Mouse (Mus musculus) kidney, adult 11 months (tissue): ENCODE measurements around the gene Mrpl39.
A peak's percentile ranks its signal among the peaks of the same experiment; 100 is the strongest.

ENCODE experiments used
- DNase-seq: peaks from one replicate; pipeline ENCODE4 v3.0.0; 2022

Gene Mrpl39

DNA sequence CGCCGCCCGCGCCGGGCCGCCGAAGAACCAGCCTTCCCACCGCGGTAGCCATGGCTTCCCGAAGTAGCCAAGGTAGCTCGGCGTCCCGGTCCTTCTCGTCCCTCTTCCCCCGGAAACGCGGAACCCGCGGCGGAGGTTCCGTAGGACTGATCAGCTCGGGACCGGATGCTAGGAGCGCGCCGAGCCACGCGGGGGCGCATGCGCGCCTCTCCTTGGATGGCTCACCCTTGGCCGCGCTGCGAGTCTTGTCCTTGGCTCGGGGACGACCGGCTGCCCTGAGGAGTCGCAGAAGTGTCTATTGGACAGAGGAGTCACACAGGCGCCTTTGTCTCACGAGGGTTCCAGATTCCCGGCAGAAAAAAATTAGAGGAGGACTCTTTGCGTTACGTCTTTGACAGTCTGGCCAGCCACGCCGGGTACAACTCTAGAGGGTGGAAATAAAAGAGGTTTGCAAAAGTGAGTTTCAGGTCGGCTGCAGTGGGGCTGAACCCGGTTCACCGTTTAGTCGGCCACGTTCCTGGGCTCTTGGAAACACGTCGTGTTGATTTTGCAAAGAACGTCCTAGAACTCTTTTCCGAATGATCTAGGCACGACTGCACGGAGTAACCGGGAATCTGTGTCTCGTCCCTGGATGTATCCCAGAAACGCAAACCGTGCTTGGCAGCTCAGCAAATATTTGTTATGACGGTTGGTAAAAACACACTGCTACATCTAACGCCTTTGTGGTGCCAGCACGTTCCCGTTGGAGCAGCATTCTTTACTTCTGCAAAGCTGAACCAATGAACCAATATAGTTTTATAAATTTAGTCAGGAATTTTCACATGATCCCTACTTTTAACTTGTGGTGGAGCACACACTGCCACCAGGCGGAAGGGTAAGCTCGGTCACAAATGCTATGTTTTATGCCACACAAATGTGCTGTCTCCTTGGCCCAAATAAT is at the start of gene Mrpl39:
Gene Mrpl39 (minus strand): TSS at position 577 of the 940 bp plus-strand sequence.
- DNase-seq = peak; percentile 93

DNA sequence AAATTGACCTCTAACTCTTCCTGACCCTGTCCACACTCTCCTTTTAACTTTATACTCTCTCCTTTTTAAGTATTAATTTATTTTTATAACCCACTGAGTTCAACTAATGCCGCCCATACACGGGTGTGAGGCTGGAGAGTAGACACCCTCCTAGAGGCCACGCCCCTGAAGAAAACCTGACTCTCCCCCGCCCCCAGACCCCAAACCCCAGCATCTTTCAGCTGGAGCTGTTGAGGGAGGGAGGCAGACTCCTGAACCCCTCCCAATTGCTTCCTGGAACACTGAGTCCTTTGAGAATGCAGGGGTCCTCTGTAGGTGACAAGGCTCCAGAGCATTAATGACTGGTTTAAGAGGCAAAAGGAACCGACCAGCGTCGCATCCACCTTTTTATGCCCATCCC is 49.4 kb upstream of the Mrpl39 start:
- DNase-seq = no peak

DNA sequence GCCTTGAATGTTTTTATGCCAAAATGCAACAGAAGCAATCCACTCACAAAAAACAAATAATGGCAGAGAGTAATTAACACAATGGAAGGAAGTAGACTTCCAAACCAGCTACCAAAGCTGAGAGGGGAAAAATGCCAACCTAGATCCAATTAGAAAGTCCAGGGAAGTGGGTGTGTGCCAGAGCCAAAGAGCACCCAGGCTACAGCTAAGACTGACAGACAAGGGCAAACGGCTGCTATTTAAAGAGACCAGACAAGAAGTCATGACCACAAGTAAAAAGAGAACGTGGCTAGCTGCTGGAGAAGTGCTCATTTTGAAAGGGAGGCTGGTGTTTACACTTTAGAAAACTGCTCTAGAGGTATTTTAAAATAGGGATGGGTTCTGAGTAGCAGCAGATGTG is 47.7 kb upstream of the Mrpl39 start:
- no peak for DNase-seq

DNA sequence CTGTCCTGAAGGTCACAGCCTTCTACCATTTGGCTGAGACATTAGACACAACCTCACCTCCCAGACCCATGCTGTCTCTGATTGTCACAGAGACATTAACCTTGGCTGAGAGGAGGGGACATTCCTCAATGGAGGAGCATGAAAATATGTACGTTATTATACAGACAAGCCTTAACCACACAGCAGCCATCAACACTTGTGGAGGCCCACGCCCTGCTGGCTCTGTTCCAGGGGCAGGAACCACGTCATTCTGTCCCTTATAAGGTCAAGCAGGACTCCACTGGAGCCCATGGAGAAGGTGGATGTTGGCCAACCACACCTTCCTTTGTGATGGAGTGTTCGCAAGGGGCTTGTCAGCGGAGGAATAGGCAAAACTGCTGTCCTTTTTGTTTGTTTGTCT is 44.2 kb upstream of the Mrpl39 start:
- no peak for DNase-seq

DNA sequence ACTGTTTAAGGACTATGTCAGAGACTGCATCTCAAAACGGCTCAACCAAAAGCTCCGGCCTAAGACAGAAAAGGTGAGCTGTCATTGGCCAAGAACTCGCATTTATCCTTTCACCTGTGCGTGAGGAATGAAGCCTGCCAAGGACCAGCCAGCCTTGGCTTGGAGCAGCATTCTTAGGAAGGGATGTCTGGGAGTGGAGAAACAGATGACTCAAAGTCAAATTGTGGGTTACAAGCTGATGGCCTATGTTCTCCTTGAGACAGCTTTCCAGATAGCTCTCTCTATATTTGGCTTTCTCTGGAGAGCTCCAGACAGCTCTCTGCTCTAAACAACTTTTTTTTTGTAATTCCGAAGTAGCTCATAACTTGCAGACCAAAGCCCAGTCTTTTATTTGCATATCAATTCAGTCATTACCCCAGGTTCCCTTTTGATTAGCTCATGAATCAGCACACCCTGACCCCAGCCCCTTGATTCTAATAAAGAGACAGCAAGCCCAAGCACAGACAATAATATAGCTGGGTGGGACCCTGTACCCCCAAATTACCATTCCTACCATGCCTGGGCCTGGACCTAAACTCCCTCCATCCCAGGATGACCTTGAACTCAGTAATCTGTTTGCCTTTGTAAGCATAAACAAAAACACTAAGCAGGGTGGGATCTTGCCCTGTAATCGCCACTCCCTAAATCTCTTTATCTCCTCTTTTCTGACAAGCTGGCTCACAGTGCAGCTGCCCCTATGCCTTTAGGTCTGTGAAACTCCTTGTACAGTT is 43.5 kb upstream of the Mrpl39 start:
- no peak for DNase-seq

DNA sequence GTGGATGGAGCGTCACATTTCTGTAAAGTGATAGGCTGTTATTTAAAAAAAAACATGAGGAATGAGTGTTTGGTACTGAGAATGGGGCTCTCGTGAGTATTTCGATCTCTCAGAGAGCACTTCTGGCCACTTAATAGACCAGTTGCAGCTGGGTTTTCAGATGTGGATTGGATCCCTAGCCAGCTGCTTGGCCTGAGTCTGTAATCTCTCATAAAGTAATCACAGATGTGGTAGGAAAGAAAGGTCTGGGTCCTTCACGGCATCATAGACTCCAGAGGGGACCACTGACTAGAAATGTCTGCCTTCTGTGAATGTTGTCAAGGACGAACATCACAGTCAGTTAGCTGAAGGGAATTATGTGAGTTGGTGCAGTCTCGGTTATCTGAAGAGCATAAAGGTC is 42.9 kb upstream of the Mrpl39 start:
- no peak for DNase-seq

DNA sequence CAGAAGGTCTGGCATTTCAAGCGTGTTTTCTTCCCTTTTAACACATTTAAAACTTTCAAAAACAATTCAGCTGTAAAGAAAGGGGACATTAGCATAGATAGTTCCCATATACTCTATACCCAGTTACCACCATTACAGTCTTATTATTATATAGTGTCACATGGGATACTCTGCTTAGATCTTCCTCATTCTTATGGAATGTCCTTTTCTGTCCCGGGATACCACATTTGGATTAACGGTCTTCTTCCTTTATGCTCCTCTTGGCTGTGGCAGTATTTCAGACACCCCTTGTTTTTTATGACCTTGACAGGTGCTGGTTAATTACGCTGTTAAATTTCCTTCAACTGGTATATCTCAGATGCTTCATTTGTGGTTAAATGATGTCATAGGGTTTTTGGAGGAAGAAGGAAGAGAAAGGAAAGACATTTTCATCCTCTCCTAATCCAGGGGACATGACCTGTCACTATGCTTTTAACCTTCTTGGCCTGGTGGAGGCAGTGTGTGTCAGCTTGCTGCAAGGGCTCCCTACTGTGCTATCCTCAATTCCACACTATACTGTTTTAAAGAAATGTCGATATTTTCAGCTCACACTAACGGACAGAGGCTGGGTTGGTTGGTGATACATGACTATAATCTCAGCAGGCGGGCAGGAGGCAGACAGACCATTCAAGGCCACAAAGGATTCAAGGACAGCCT is 40.7 kb upstream of the Mrpl39 start:
- DNase-seq = no peak

DNA sequence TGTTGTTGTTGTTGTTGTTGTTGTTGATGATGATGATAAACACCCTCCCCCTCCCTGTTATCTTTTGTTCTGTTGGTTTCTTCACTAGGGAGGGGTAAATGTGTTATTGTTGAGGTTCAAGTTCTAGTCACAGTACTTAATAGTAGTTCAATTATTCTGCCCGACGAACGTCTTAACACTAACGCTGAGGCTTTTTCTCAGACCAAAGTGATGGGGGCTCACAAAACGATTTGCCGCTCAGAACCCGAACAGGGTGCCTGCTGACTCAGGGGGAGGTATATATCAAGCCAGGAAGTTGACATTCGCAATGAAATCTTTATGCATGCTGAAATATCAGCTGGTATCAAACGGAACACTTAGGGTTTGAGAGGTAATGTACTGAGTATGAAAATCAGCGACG is 39.8 kb upstream of the Mrpl39 start:
- DNase-seq = no peak

DNA sequence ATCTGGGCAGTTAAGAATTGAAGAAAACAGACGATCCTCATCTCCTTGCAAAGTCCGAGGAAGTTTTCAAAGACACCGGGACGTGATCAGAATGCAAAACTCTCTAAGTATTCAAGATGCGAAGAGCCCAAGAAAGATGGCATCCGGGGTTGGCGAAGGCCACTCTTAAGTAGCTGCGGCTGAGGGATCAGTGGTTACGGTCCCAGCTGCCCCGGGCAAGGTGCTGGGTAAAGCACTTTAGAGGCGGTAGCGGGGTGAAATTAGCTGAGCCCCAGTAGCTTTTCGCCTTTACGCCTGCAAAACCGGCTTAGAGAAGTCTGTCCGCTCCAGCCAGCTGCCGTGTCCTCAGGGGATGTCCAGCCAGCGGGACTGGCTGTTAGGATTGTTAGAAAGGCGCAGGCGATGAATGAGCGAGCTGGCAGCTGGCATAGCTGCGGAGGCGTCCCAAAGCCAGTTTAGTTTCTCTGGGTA is 39.3 kb upstream of the Mrpl39 start:
- peak; percentile 9 for DNase-seq

DNA sequence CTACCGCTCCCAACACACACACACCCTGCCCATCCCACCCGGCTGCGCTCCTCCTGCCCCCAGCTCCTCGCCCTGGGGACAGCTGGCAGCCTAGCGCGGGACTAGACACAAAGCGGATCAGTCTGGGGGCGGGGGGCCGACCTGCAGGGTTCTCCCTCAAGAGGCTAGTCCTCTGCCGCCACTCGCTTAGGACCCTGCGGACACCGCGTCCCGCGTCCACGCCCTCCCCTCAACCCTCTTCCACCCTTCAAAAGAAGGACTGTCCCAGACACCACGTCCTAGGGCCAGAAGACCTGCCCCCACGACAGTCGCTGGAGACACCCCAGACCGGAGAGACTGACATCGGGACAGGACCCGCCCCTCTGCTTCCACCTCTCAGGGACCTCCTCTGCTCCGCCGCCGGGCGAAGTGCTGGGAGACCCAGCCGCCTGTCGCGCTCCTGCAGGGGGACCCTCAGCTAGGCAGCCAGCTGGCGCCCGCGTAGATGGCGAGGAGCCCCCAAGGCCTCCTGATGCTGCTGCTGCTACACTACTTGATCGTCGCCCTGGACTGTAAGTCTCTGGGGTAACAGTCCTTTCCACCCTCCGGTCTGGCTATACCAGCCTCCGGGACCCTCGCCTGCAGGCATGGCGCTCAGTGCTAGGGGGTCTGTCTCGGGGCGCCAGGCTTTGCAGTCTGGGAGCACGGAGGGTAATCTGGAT is 38.6 kb upstream of the Mrpl39 start, which contains the start of gene Jam2:
Gene Jam2 (plus strand): TSS at position 121 of the 701 bp plus-strand sequence.
- DNase-seq = peak; percentile 44

DNA sequence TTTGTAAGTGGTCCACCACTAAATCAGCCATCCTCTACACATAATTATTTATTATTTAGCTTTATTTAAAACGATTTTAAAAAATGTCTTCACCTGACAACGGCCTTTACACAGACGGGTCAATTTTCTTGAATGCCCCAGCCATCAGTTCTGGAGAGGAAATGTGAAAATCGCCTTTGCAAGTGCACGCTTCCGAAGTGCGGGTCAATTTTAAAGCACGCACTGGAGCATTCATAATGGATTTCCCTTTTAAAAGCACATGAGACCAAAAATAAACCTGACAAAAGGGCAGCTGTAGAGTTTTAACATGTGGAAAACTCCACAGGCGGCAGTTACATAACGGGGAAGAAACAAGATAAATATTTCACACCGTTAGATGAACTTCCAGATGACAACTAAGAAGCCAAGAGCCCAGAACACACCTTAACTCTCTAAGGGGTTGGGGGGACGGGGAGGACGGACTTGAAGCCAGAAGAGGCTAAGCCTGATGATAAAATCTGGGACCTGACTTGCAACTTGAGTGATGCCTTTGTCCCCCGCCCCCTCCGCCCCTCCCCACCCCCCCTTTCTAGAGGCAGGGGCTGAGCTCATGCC is 37.8 kb upstream of the Mrpl39 start:
- no peak for DNase-seq

DNA sequence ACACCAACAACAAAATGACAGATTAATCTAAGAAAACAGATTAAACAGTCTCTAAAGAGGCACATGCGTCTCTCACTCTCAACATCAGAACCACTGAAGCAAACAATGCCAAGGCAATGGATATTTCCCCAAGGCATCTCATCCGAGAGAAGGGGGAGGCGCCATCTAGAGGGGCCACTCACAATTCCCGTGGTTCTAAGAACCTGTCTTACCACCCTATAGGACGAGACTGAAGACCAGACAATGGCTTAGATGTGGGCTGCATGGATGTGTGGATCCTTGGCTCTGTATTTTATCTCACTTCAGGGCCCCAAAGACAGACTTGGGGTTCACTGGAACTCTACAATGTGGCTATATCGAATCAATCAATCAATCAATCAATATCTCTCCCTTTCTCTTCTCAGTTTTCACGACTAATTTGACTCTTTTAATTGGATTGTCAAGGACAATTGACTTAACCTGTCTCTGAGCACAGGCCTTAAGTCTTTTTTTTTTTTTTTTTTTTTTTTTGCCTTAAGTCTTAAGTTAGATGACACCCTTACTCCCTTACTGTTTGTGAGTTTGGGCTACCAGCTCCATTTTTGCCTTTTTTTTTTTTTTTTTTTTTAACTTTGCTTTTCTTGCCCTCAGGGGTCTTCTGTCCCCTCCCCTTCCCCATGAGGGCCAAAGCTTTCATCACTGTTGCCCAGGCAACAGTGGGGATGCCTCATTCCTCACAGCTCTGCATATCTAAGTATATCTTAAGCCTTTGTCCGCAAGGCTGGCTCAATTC is 37.1 kb upstream of the Mrpl39 start:
- DNase-seq = no peak

DNA sequence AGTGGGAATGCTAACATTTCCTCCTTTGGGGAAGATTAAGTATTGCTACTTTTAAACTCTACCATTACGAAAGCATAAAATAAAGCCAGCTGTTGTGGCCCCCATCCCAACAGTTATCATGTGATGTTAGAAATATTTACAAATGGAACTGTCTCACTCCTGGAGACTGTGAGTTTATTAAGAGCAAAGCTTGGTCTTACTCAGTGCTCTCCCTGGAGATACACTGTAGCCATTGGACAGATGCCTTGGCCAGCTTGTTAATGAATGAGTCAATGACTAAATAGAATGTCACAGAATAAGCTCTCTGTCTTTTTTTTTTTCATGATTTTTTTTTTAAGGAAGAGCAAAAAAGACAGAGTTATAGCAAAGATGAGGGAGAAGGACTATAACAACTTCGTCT is 35.9 kb upstream of the Mrpl39 start:
- no peak for DNase-seq

DNA sequence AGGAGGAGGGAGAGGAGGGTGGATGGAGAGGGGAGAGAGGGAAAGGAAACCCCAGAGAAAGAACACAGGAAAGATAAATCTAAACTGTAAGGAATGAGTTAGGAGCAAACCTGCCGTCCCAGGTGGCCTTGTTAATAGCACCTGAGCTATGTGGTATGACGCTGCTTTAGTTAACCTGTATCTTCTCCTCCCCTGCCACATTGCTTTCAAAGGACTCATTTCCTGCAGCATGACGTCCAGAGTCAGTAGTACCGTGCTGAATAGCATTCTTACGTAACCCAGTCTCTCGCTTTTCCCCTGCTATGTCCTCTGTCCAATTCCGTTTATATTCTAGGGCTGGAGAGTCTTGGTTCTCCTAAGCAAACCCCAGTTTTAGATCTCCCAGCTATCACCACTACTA is 35.3 kb upstream of the Mrpl39 start:
- DNase-seq = no peak

DNA sequence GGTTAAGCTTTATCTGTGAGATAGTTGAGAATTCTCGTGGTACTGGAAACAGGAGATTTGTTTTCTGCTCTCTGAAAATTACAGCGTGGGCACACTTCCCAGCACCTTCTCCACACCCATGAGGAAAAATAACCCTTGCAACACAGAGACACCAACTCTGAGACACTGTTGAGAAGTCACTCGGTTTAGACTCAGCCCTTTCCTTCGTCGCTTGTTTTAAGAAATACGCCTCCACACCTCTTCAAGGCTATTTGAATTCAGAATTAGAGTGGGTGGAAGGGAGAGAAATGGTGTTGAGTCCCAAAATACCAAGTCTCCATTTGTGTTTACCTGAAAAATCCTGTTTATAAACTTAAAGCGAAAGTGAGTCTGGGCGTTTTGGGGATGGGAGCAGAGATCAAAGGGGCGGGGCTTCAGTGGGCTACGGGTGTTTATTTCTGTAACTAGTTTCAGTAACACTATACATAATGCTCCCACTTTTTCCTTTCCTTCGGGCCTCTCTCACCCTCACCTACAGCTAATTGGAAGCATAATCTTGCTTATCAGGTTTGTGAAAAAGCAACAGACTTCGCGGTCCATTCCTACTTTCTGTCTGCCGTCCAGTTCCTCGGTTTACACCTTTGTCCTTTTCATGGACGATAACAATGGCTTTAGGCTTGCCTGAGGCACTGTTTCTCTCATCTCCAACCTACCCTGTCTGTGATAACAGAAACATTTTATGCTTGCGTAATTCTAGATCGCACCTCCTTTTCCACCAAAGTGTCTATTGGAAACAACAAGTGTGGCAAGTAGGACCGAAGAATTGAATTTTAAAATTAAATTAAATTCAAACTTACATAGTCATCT is 34.3 kb upstream of the Mrpl39 start:
- DNase-seq = no peak

DNA sequence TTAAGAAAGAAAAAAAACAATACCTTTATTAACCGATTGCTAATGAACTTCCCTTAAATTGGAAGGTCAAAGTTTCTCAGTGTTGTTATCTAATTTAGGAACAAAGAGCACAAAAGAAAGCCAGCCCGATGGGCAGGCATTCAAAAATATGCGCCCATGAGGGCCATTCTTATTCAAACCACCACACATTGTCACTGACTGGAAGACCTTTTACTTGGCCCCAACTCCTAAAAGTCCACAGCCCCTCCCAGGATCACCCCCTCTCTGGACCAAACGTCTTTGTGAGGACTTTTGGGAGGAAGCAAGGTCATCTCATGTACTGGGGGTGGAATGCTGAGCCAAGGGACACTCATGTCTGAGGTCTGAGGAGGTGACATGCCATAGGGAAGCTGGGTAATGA is 33.6 kb upstream of the Mrpl39 start:
- DNase-seq = no peak

DNA sequence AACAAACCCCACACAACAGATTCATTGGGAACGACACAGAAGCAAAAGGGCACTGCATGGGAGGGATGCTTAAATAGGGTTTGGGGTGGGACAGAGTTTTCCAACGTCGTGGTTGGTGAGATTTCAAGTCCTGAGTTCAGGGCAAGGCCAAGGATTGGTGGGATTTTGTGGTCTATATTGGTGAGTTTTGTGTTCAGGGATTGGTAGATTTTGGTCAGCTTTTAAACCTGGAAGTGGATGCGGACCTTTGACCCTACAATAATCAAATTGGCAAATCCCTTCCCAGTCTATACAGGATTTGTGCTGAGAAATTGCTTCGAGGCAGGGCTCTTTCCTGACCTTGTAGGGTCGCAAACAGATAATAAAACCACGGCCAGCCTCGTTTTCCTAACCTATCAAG is 32.4 kb upstream of the Mrpl39 start:
- DNase-seq = no peak

DNA sequence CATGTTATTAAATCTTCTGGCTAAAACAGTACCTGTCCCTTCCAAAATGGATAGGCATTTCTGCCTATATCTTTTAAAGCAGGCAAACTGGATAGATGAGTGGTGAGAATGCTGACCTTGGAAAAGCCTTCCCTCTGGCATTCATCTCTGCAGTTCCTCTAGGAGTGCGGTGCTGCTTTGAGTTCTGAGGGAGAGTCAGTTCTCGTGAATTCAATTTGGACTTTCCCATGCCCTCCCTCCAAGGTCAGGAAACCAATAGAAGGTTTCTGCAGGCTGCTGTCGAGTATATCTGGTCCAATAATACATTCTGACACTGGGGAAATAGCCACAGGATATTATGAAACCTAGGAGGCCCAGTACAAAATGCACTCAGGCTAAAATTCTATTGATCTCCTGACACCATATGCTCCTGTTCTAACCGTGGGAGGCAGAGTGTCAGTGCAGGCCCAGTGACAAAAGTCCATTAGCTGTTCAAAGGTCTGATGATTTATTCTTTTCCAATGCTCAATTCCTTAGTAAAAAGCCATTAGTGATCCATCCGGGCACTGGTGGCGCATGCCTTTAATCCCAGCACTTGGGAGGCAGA is 10.3 kb upstream of the Mrpl39 start:
- DNase-seq = no peak

DNA sequence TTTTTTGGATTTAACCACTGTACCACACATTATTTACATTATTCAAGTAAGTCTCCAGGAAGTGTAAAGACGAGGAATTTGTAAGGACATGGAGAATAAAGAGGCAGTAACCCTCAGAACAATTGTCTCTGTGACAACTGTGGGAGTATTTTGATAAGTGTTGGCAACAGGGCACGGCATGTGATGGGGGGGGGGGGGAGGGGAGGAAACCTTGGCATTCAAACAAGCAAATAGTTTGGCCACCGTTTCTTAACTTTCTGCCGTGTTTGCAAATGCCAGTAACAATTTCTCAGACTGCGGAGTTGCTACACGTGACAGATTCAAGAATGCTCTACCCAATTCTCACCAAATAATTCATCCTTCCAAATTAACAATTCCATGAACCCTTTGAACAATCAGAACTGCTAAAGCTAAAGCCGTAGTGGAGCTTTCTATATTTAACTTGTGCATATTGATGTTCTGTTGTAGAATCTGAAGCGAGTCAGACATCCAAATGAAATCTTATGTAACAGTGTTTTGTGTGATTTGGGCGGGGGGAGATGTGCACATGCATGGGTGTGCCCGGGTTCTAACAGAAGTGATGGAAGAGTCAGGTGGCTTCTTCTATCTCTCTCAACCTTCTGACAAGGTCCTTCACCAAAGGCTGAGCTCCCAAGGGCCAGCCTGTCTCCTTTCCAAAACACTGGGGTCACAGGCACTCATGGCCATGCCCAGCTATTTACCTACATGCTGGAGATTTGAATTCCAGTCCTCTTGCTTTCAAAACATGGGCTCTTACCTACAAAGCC is 9.4 kb upstream of the Mrpl39 start:
- no peak for DNase-seq
